Mouse (Mus musculus) thymus, adult 2 months (tissue): ENCODE measurements around the gene Gpha2.

Source experiments
- CTCF ChIP-seq: fragments of 200-500 bp; IDR thresholded peaks from 2 replicates; pipeline ENCODE4 v1.5.1; 2012; ENCODE audit warnings: mild to moderate bottlenecking, control low read depth, low read length, moderate library complexity, borderline replicate concordance; ENCODE audit not compliant: control insufficient read depth, poor library complexity, insufficient read depth; ENCODE audit errors: extremely low read depth
- POLR2A ChIP-seq: fragments of 200-500 bp; IDR thresholded peaks from 2 replicates; pipeline ENCODE4 v1.6.1; 2012; ENCODE audit warnings: mild to moderate bottlenecking, low read length, control low read depth, moderate library complexity; ENCODE audit not compliant: control insufficient read depth, poor library complexity, insufficient read depth; ENCODE audit errors: extremely low read depth

- TF ChIP-seq POLR2A (no peak), CTCF (no peak)
These were observed 10.7 kb downstream of the Gpha2 start for GRCm38 (mm10) chr19:6236842-6237241.
